In genomic region chr1:84549367-84550064, GRCm38 (mm10) we compare ENCODE assay signal across 11 mouse cellular contexts.
A peak's percentile ranks its signal among the peaks of the same experiment; 100 is the strongest.
DNase-seq lines count a peak whose midpoint lies in the region; ATAC-seq lines count a peak whose summit lies in the region.
"Had no signal": no experiment of that assay in that cellular context is flagged by ENCODE, and none has a peak within 500 bp of the region (broad histone marks: within the 10 kb centered on the region; RNA-seq: fewer than 3 reads in every experiment).

No protein-coding gene starts in this region.

- H3K36me3 ChIP-seq in kidney, embryonic 15.5 days = no peaks in the 10 kb centered on the region
- H3K36me3 ChIP-seq in forebrain, embryonic 14.5 days (ENCODE audit: control insufficient read depth, insufficient read depth, low read length) = no peaks in the 10 kb centered on the region
- H3K36me3 ChIP-seq in limb, embryonic 15.5 days = no peaks in the 10 kb centered on the region
- H3K36me3 ChIP-seq: heart, embryonic 10.5 days; lung, embryonic 15.5 days had no signal

- no peaks in the 10 kb centered on the region for H3K27me3 ChIP-seq in kidney, embryonic 15.5 days
- H3K27me3 ChIP-seq in forebrain, embryonic 14.5 days (replicated peaks; ENCODE audit: control insufficient read depth, insufficient read depth, low read length) = no peaks in the 10 kb centered on the region
- H3K27me3 ChIP-seq in limb, embryonic 15.5 days = no peaks in the 10 kb centered on the region
- H3K27me3 ChIP-seq: lung, embryonic 15.5 days had no signal

- peak; percentile 66 for ATAC-seq in kidney, embryonic 15.5 days (replicated peaks; ENCODE audit: low FRiP score)
- peak; percentile 97 for ATAC-seq in forebrain, embryonic 14.5 days
- peak; percentile 79 for ATAC-seq in limb, embryonic 15.5 days (ENCODE audit: insufficient number of reproducible peaks, low FRiP score, low TSS enrichment, low read depth)
- no peak for ATAC-seq in erythroblast, adult 5-6 weeks (replicated peaks; ENCODE audit: low FRiP score, poor library complexity, severe bottlenecking)
- no peak for ATAC-seq in megakaryocyte-erythroid progenitor cell, adult 5-6 weeks (replicated peaks; ENCODE audit: low FRiP score, low TSS enrichment, poor library complexity, severe bottlenecking)

- H3K4me1 ChIP-seq in kidney, embryonic 15.5 days = no peaks in the 10 kb centered on the region
- H3K4me1 ChIP-seq in forebrain, embryonic 14.5 days (ENCODE audit: control insufficient read depth, insufficient read depth, low read length) = 0 out of 2 replicates have a peak, but pooled peaks cover 2% of the 10 kb centered on the region
- H3K4me1 ChIP-seq in limb, embryonic 15.5 days = no peaks in the 10 kb centered on the region
- H3K4me1 ChIP-seq: heart, embryonic 10.5 days; lung, embryonic 15.5 days had no signal

- no peak overlapping the region for H3K4me3 ChIP-seq in kidney, embryonic 15.5 days (replicated peaks)
- no peak overlapping the region for H3K4me3 ChIP-seq in forebrain, embryonic 14.5 days (ENCODE audit: low read depth, low read length)
- H3K4me3 ChIP-seq in limb, embryonic 15.5 days = no peak overlapping the region
- H3K4me3 ChIP-seq: heart, embryonic 10.5 days; lung, embryonic 15.5 days had no signal

- H3K9ac ChIP-seq in kidney, embryonic 15.5 days = no peak overlapping the region
- H3K9ac ChIP-seq in forebrain, embryonic 14.5 days (ENCODE audit: low read length) = no peak overlapping the region
- H3K9ac ChIP-seq in limb, embryonic 15.5 days = no peak overlapping the region
- H3K9ac ChIP-seq: lung, embryonic 15.5 days had no signal

- 8% methylated on average over 2 of the region's 2 CpGs for WGBS in kidney, embryonic 15.5 days
- WGBS in forebrain, embryonic 14.5 days = 0% methylated on average over 2 of the region's 2 CpGs
- 4% methylated on average over 2 of the region's 2 CpGs for WGBS in limb, embryonic 15.5 days

- H3K9me3 ChIP-seq in kidney, embryonic 15.5 days (replicated peaks) = no peaks in the 10 kb centered on the region
- no peaks in the 10 kb centered on the region for H3K9me3 ChIP-seq in forebrain, embryonic 14.5 days (replicated peaks; ENCODE audit: control insufficient read depth, low read length)
- H3K9me3 ChIP-seq in limb, embryonic 15.5 days = no peaks in the 10 kb centered on the region
- H3K9me3 ChIP-seq: heart, embryonic 10.5 days; lung, embryonic 15.5 days had no signal

- no peak overlapping the region for H3K4me2 ChIP-seq in kidney, embryonic 15.5 days
- no peak overlapping the region for H3K4me2 ChIP-seq in forebrain, embryonic 14.5 days (ENCODE audit: low read length)
- H3K4me2 ChIP-seq in limb, embryonic 15.5 days = no peak overlapping the region
- H3K4me2 ChIP-seq: lung, embryonic 15.5 days had no signal

- no peak for DNase-seq in kidney, postnatal 10 days
- peak; percentile 39 for DNase-seq in ZHBTc4 (ENCODE audit: low read depth, low spot score)
- DNase-seq in forebrain, embryonic 14.5 days (ENCODE audit: low spot score) = peak; percentile 73
- DNase-seq in layer of hippocampus, adult 9-11 months = no peak
- DNase-seq: kidney, adult 11 months had no signal

- H3K27ac ChIP-seq in kidney, embryonic 15.5 days = no peak overlapping the region
- H3K27ac ChIP-seq in forebrain, embryonic 14.5 days (ENCODE audit: low read depth, low read length) = no peak overlapping the region
- H3K27ac ChIP-seq in limb, embryonic 15.5 days = peak overlapping the region; percentile 43; the same call in 1 of the 2 replicates
- H3K27ac ChIP-seq: heart, embryonic 10.5 days; lung, embryonic 15.5 days had no signal

Comparison
In these comparisons a context has a peak if more than half of its experiments do, and no peak if none do; other contexts are left out.
1. ATAC-seq: peak in kidney, embryonic 15.5 days (single experiment), forebrain, embryonic 14.5 days (single experiment) and limb, embryonic 15.5 days (single experiment); none in erythroblast, adult 5-6 weeks (single experiment) and megakaryocyte-erythroid progenitor cell, adult 5-6 weeks (single experiment).
2. DNase-seq: peak in ZHBTc4 (single experiment) and forebrain, embryonic 14.5 days (single experiment); none in kidney, postnatal 10 days (single experiment) and layer of hippocampus, adult 9-11 months (single experiment).